Comparison of ENCODE assay signal across 8 mouse cellular contexts in the genomic region with DNA sequence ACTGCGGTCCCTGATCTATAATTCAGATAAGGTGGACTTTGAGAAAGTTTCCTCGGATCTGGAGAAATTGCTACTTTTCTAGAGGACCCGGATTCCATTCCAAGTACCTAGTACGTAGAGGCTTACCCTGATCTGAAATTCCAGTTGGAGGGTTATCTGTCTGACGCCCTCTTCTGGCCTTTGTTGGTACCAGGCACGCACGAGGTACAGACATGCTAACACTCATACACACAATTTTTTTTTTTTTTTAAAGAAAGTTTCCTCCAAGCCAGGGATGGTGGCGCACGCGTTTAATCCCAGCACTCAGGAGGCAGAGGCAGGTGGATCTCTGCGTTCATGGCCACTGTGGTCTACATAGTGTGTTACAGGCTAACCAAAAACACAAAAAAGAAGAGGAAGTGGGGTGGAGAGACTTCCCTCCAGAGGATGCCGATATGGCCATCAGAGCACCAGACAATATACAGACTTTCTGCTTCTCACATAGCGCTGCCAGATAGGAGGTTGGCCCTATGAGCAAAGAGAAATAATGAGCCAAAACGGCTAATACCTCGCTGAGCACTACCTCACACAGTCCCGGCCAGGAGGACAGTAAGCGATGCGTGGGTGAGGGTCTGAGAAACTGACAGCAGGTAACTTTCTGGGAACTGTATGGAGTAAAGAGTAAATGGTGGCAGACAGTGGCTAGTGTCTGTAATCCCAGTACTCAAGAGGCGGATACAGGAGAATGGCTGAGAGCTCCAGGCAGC. TPM values are rescaled to one million over a fixed set of nuclear protein-coding genes. Genes with fewer than 3 reads are reported as not detected.
DNase-seq lines count a peak whose midpoint lies in the region; ATAC-seq and TF ChIP-seq lines count a peak whose summit lies in the region.

No protein-coding gene starts in this region.

- H3K4me2 ChIP-seq in embryonic facial prominence, embryonic 14.5 days (ENCODE audit: low read depth, low read length): peak overlapping the region; percentile 73
- H3K4me2 ChIP-seq in intestine, embryonic 14.5 days (ENCODE audit: low read length): peak overlapping the region; percentile 89
- peak overlapping the region; percentile 90 for H3K4me2 ChIP-seq in midbrain, embryonic 13.5 days (replicated peaks)

- 59% methylated on average over 19 of the region's 19 CpGs for WGBS in spleen, adult 2 months
- 75% methylated on average over 19 of the region's 19 CpGs for WGBS in embryonic facial prominence, embryonic 14.5 days
- whole genome bisulfite sequencing in intestine, embryonic 14.5 days: 76% methylated on average over 19 of the region's 19 CpGs
- 80% methylated on average over 19 of the region's 19 CpGs for WGBS in midbrain, embryonic 13.5 days

- no peaks in the 10 kb centered on the region for H3K9me3 ChIP-seq in embryonic facial prominence, embryonic 14.5 days (ENCODE audit: control insufficient read depth, low read length)
- no peaks in the 10 kb centered on the region for H3K9me3 ChIP-seq in intestine, embryonic 14.5 days (ENCODE audit: control insufficient read depth, low read length)
- no peaks in the 10 kb centered on the region for H3K9me3 ChIP-seq in midbrain, embryonic 13.5 days

- peaks cover 3% of the 10 kb centered on the region; the same call in 1 of the 2 replicates for H3K4me1 ChIP-seq in spleen, adult 2 months (ENCODE audit: control insufficient read depth, insufficient read depth, insufficient read length)
- H3K4me1 ChIP-seq in embryonic facial prominence, embryonic 14.5 days (ENCODE audit: control insufficient read depth, insufficient read depth, low read length): 0 out of 2 replicates have a peak, but pooled peaks cover 4% of the 10 kb centered on the region
- H3K4me1 ChIP-seq in intestine, embryonic 14.5 days (replicated peaks; ENCODE audit: control insufficient read depth, insufficient read depth, low read length): peaks cover 12% of the 10 kb centered on the region
- H3K4me1 ChIP-seq in midbrain, embryonic 13.5 days (replicated peaks): peaks cover 14% of the 10 kb centered on the region

- TF ChIP-seq CTCF in spleen, adult 2 months (IDR thresholded peaks at IDR 0.05; ENCODE audit: extremely low read depth, insufficient read depth, insufficient read length, insufficient replicate concordance): no peak

- no peak overlapping the region for H3K9ac ChIP-seq in embryonic facial prominence, embryonic 14.5 days (ENCODE audit: low read depth, low read length)
- H3K9ac ChIP-seq in intestine, embryonic 14.5 days (ENCODE audit: low read length): no peak overlapping the region
- no peak overlapping the region for H3K9ac ChIP-seq in midbrain, embryonic 13.5 days (replicated peaks)

- intact Hi-C loops in left cerebral cortex, postnatal 10 days (cut with DNase I): no loop called here
- intact Hi-C loops in gastrocnemius, postnatal 14 days (cut with DNase I; ENCODE audit: low total_unique reads): no loop called here

- no peak overlapping the region for H3K27ac ChIP-seq in spleen, adult 2 months (ENCODE audit: insufficient read depth, low read length)
- peak overlapping the region; percentile 31; the same call in 1 of the 2 replicates for H3K27ac ChIP-seq in embryonic facial prominence, embryonic 14.5 days (replicated peaks; ENCODE audit: low read depth, low read length)
- H3K27ac ChIP-seq in intestine, embryonic 14.5 days (ENCODE audit: low read depth): no peak overlapping the region; the same call in 1 of the 2 replicates
- H3K27ac ChIP-seq in midbrain, embryonic 13.5 days: no peak overlapping the region

- no peak for TF ChIP-seq POLR2A in spleen, adult 2 months (IDR thresholded peaks at IDR 0.05; ENCODE audit: low read depth, low read length)

- H3K27me3 ChIP-seq in spleen, adult 2 months (ENCODE audit: control insufficient read depth, insufficient read depth, low read length): no peaks in the 10 kb centered on the region
- H3K27me3 ChIP-seq in embryonic facial prominence, embryonic 14.5 days (replicated peaks; ENCODE audit: control insufficient read depth, insufficient read depth, low read length): no peaks in the 10 kb centered on the region
- no peaks in the 10 kb centered on the region for H3K27me3 ChIP-seq in intestine, embryonic 14.5 days (replicated peaks; ENCODE audit: control insufficient read depth, insufficient read depth, low read length)
- peaks cover 7% of the 10 kb centered on the region; the same call in 1 of the 2 replicates for H3K27me3 ChIP-seq in midbrain, embryonic 13.5 days

- no peaks in the 10 kb centered on the region for H3K36me3 ChIP-seq in spleen, adult 2 months (ENCODE audit: control insufficient read depth, insufficient read depth, low read length)
- no peaks in the 10 kb centered on the region for H3K36me3 ChIP-seq in embryonic facial prominence, embryonic 14.5 days (ENCODE audit: control insufficient read depth, insufficient read depth, low read length)
- H3K36me3 ChIP-seq in intestine, embryonic 14.5 days (ENCODE audit: control insufficient read depth, insufficient read depth, low read length): no peaks in the 10 kb centered on the region
- H3K36me3 ChIP-seq in midbrain, embryonic 13.5 days: no peaks in the 10 kb centered on the region

- H3K4me3 ChIP-seq in spleen, adult 2 months (ENCODE audit: extremely low read depth, insufficient read depth, insufficient read length): peak overlapping the region; percentile 42
- H3K4me3 ChIP-seq in embryonic facial prominence, embryonic 14.5 days (ENCODE audit: low read depth, low read length): peak overlapping the region; percentile 65
- peak overlapping the region; percentile 77 for H3K4me3 ChIP-seq in intestine, embryonic 14.5 days (ENCODE audit: low read depth, low read length)
- H3K4me3 ChIP-seq in midbrain, embryonic 13.5 days (replicated peaks): peak overlapping the region; percentile 68

- peak in 1 of 2 experiments; percentile 38 for DNase-seq in spleen, adult 2 months (ENCODE audit: low read depth in 1 of 2, low spot score in 2 of 2)
- no peak for DNase-seq in spleen, adult 12 weeks (ENCODE audit: low spot score)
- DNase-seq in embryonic facial prominence, embryonic 14.5 days (ENCODE audit: low spot score): no peak
- DNase-seq in intestine, embryonic 14.5 days (ENCODE audit: low spot score): no peak
- DNase-seq in frontal cortex, adult 2 months (ENCODE audit: extremely low spot score in 1 of 2, low spot score in 1 of 2): no peak
- DNase-seq in left cerebral cortex, postnatal 10 days (ENCODE audit: extremely low spot score in 1 of 2, low spot score in 2 of 2): no peak
- DNase-seq in gastrocnemius, postnatal 14 days: no peak

- peak; percentile 1; the same call in 1 of the 2 replicates for ATAC-seq in embryonic facial prominence, embryonic 14.5 days (ENCODE audit: low read depth)
- 0 out of 2 replicates have a peak, but pooled peaks have one; percentile 0 for ATAC-seq in intestine, embryonic 14.5 days (replicated peaks; ENCODE audit: low FRiP score, low TSS enrichment, low read depth)
- peak; percentile 11; the same call in 1 of the 2 replicates for ATAC-seq in midbrain, embryonic 13.5 days

RNA-seq across cellular contexts. Expression of gene Pacsin2, which starts 0.7 kb away (rescaled TPM):
- polyA plus RNA-seq in spleen, adult 2 months (2012; rRNA removed): 27.4 and 27.6 TPM in 2 replicates
- 49.3 TPM in 2 replicates for polyA plus RNA-seq in embryonic facial prominence, embryonic 14.5 days (2014; fragmentation: Nextera tagmentation; extraction: Ambion mirVana)
- 61.0 and 63.9 TPM in 2 replicates for polyA plus RNA-seq in intestine, embryonic 14.5 days (2014; fragmentation: Nextera tagmentation; extraction: Ambion mirVana)
- polyA plus RNA-seq in midbrain, embryonic 13.5 days (2015; fragmentation: Nextera tagmentation; extraction: Ambion mirVana): 25.4 and 27.1 TPM in 2 replicates
- 231 and 243 TPM in 2 replicates for polyA plus RNA-seq in frontal cortex, adult 2 months (2012; rRNA removed)
- total RNA-seq in left cerebral cortex, postnatal 10 days (2021): 10 to 100 TPM; 47.5 to 48.6 TPM
- total RNA-seq in gastrocnemius, postnatal 14 days (2021): 10 to 100 TPM; 43.9 to 45.1 TPM

RNA-seq across cellular contexts. Expression of gene Ttll1, which starts 45.6 kb away (rescaled TPM):
- 4.4 TPM in 2 replicates for polyA plus RNA-seq in spleen, adult 2 months (2012; rRNA removed)
- polyA plus RNA-seq in embryonic facial prominence, embryonic 14.5 days (2014; fragmentation: Nextera tagmentation; extraction: Ambion mirVana): 9.4 and 11.3 TPM in 2 replicates
- 12.6 and 15.3 TPM in 2 replicates for polyA plus RNA-seq in intestine, embryonic 14.5 days (2014; fragmentation: Nextera tagmentation; extraction: Ambion mirVana)
- polyA plus RNA-seq in midbrain, embryonic 13.5 days (2015; fragmentation: Nextera tagmentation; extraction: Ambion mirVana): 100 and 105 TPM in 2 replicates
- 51.6 and 52.9 TPM in 2 replicates for polyA plus RNA-seq in frontal cortex, adult 2 months (2012; rRNA removed)
- 10 to 100 TPM; 57.7 to 61.2 TPM for total RNA-seq in left cerebral cortex, postnatal 10 days (2021)
- total RNA-seq in gastrocnemius, postnatal 14 days (2021): 1 to 10 TPM; 3.6 to 5.1 TPM
